Mouse (Mus musculus): ENCODE results near the gene Spef2. TPM values are rescaled to one million over a fixed set of nuclear protein-coding genes. Genes with fewer than 3 reads are reported as not detected.
"Not testable (repeated sequence)": the region's sequence is repeated elsewhere in the genome, so short reads cannot be mapped to it uniquely, and the experiment has no call there.

Gene Spef2
- total RNA-seq, 2 experiments from 2014 or later, result 0.48 to 0.50 TPM

- DNase-seq (ENCODE audit: low spot score in 2 of 2), result no peak
Observed at GRCm38 (mm10) chr15:9565396-9565795, 183.3 kb downstream of the Spef2 start.

GRCm38 (mm10) chr15:9564156-9564555 is 184.5 kb downstream of the Spef2 start:
- intact Hi-C loops (cut with DNase I), result no loop called here
- no peak for DNase-seq (ENCODE audit: low spot score in 2 of 2)

More at GRCm38 (mm10) chr15:9565396-9565795, 183.3 kb downstream of the Spef2 start:
- intact Hi-C loops (cut with DNase I), result no loop called here

GRCm38 (mm10) chr15:9557264-9557663 is 191.4 kb downstream of the Spef2 start:
- DNase-seq (ENCODE audit: low spot score in 2 of 2); intact Hi-C loops (cut with DNase I): not testable (repeated sequence)

GRCm38 (mm10) chr15:9548951-9549350 is 199.7 kb downstream of the Spef2 start:
- intact Hi-C loops (cut with DNase I), result no loop called here
- DNase-seq (ENCODE audit: low spot score in 2 of 2), result no peak

- no peak for DNase-seq (ENCODE audit: low spot score in 2 of 2)
- intact Hi-C loops (cut with DNase I), result no loop called here
Observed at GRCm38 (mm10) chr15:9535200-9535599, 213.5 kb downstream of the Spef2 start.

GRCm38 (mm10) chr15:9533356-9533902 is 215.2 kb downstream of the Spef2 start:
- intact Hi-C loops (cut with DNase I), result no loop called here
- DNase-seq (ENCODE audit: low spot score in 2 of 2), result no peak

GRCm38 (mm10) chr15:9530076-9530475 is 218.6 kb downstream of the Spef2 start, which contains the start of gene Il7r:
Gene Il7r (minus strand): TSS chr15:9530176.
- intact Hi-C loops (cut with DNase I), result no loop called here
- no peak for DNase-seq (ENCODE audit: low spot score in 2 of 2)

GRCm38 (mm10) chr15:9529646-9530045 is 219.0 kb downstream of the Spef2 start:
- DNase-seq (ENCODE audit: low spot score in 2 of 2), result no peak
- intact Hi-C loops (cut with DNase I), result no loop called here

Other genes starting within 250 kb of the Spef2 start
- gene Il7r, start 218.7 kb downstream of the Spef2 start, total RNA-seq (2021), result under 1 TPM; 0.32 to 0.44 TPM

Measured in left cerebral cortex, postnatal 25 days (tissue).